Mouse (Mus musculus) 3134 (cell line): ENCODE results near the gene Gm13030.
"Not testable (repeated sequence)": the region's sequence is repeated elsewhere in the genome, so short reads cannot be mapped to it uniquely, and the experiment has no call there.

ENCODE experiments used
- DNase-seq: peaks from one replicate; pipeline ENCODE4 v3.0.0-alpha.2; 2011; ENCODE audit warnings: low spot score; ENCODE audit not compliant: insufficient read length; ENCODE audit errors: extremely low read depth

The Gm13030 gene

DNA sequence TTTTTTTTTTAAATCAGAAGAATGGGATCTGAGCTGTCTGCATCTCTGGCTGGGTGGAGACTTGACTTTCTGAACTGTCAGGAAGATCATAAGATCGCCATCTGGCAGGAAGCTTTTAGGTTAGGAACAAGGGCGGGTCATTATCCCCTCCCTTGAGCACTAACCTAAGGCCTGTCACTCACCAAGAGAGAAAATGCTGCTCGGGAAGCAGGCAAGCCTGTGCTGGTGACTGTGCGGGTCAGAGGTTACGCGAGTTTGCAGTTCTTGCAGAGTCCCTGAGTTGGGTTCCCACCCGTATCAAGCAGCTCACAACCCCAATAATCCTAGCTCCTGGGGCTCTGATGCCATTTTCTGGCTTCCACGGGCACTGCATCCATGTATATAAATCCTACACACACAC lies 5.1 kb downstream of the Gm13030 start:
- DNase-seq: no peak

DNA sequence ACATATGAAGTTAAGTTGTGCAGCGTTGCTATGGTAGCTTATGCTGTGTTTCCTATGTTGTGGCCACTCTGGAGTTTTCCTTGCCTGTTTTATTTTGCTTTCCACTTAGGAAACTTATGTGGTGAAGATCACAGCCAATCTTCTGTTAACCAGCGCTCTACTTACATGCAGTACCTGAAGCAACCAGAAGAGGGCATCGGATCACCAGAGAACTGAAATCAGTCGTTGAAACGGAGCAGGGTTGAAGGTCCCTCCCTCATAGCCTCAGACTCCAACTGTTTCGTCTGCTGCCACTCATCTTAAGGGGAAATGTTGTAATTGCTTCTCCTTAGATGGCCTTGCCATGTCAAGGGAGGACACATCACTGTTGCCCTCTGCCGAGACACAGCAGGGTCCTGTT lies 7.4 kb downstream of the Gm13030 start:
- peak; percentile 61 for DNase-seq

DNA sequence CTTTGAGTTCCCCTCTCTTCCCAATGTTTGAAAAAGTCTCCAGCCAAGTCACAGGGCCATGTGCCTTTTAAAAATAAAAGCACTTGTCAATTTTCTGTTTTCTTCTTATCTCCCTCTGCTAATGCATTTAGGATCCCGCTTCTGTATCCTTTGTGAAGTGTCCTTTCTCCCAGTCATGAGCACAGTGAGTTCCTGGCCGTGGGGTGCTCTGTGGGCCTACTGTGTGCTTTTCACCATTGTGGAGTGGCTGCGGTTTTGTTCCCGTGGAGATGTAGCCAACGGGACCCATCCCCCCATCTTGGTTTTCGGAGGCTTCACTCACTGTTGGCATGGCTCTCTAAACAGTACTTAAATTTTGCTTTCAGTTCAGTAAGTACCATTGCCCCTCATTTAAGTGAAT lies 7.8 kb downstream of the Gm13030 start:
- DNase-seq: no peak

DNA sequence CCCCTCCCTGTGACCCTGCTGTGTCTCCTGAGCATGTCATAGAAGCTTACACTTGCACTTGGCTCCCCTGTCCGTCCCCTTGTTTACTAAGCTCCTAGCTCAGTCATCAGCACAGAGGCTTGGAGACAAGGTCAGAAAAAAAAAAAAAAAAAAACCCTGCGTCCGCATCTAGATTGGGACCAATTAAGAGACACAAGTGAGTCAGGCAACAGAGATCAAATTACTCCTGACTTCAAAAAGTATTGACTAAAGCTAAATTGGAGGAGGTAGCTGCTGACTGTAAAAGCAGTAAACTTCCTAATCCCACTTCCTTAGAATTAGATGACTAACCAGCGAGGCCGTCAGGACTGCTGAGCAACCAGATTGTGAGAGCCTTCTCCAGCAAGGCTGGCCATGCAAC lies 8.7 kb downstream of the Gm13030 start:
- DNase-seq: no peak

DNA sequence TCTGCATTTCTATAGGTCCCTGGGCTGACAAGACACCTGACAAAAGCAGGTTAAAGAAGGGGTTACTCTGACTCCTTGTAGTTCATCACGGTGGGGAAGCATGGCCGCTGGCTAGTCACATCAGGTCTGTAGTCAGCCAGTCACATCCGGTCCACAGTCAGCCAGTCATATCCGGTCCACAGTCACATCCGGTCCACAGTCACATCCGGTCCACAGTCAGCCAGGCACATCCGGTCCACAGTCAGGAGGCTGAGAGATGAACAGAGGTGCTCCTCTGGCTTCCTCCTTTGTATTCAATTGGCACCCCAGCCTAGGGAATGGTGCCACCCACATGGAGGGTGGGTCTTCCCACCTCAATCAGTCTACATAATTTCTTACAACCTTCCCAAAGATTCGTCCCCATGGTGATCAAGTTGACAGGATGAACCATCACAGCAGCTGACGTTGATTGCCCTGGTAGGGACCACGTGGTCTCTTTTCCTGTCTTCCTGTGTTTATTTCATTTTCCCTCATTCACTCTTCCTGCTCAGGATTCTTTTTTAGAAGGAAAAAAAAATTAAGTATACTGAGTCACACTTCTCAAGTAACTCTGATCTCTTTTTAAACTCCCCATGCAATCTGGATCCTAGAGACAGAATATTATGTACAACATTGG lies 10.3 kb downstream of the Gm13030 start, which contains the start of gene Pla2g5:
Gene Pla2g5, minus strand, starts transcription at position 139 of the 655 bp plus-strand sequence.
- DNase-seq: peak; percentile 63

DNA sequence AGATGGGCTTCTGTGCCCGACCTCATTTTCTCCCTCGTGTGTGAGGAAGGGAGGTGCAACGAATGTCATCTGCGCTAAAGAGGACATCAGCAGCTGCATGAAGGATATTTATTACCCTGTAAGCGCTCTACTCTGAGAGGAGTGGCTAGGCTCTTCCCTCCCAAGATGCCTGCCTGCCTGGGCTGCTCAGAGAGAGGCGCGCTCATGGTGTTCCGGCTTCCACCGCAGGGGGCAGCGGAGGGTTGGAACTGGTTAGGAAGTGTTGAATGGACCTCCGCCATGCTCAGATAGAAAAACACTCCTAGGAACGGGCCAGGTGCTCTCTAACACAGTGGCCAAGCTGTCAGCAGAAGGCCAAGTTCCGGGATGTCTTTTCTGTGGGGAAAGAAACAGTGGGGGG lies 14.0 kb downstream of the Gm13030 start:
- DNase-seq: no peak

DNA sequence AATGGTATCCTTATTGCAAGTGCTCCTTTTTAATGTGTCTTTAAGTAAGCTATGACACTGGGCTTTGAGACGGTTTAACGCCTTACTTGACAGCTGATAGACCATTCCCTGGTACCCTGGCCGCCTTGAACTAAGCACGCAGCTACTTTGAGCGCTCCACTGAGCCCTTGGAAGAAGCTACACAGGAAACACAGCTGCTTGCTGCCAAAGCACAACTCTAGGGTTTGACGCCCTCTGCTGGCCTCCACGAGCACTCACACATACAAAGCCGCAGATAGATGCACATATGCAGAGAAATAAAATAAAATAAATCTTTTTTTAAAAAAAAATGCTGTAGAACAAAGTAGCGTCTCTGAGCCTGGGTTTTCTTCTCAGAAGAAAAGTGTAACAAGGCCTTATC lies 14.5 kb downstream of the Gm13030 start:
- no peak for DNase-seq

DNA sequence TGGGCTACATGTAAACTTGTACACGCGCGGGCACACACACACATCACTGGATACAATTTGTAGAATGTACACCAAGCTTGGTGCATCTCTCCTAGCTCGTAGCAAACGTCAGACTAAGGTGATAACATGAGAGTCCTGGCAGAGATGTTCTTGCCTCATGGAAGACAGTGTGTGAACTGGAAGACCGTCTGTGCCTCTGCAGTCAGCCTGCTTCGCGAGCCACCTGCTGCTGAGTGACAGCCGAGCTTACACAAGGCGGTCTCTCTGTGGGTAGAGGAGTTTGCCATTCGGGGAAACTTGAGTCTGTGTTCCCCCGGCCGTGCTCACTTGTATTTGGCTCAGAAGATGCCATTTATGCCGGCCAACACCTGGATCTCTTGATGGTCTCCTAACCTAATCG lies 15.3 kb downstream of the Gm13030 start:
- no peak for DNase-seq

DNA sequence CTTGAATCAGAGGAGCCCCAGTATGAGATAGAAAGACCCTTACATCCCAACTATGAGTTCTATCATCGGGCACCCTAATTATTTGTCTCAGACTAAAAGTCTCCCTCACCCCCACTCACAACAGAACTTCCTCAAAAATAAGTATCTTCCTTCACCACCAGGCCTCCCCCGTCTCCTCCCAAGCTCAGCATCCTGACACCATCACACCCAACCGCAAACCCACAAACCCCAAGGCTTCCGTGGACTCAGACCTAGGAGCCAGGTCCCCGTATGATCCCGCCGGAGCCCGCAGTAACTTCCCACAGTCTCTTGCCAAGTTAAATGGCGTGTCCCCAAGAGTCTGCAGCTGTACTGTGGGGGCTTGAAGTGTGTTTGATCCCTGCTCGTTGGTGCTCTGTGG lies 16.2 kb downstream of the Gm13030 start:
- DNase-seq: no peak

DNA sequence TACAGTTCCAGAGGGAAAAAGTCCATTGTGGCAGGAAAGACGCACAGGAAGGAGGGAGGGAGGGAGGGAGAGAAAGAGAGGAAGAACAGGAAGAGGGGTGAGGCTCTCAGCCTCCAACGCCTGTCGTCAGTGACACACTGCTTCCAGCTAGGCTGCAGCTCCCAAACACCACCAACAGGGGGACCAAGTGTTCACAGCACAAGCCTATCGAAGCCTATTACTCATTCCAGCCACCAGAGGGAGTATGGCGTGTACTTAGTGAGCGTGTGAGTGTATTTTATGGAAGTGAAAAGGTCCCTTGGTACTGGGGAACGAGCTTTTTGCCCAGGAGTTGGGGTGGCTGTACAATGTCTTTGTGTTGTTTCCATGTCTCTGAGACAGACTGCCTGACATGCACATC lies 17.3 kb downstream of the Gm13030 start:
- DNase-seq: peak; percentile 52

DNA sequence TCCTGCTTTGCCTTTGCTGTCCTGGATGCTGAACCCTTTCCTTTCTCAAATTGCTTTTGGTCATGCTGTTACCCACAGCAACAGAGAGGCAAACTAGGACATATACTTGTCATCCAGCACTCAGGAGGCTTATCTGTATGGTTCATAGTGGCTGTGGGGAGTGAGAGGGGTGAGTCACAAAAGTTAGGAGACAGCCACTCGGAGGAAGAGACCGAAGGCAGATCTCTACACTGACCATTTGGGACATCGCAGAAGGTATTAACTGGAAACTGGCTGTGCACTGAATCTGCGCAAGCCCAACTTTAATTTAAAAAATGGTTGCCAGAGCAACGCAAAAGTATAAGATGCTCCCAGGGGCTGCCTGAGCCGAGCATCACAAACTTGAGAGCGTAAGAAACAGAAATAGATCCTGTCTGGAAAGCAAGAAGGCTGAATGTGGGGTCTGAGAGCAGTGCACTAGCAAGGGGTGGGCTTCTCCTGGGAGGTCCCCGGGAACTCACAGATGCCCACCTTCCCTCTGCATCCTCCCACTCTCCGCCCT lies 18.6 kb downstream of the Gm13030 start:
- no peak for DNase-seq

DNA sequence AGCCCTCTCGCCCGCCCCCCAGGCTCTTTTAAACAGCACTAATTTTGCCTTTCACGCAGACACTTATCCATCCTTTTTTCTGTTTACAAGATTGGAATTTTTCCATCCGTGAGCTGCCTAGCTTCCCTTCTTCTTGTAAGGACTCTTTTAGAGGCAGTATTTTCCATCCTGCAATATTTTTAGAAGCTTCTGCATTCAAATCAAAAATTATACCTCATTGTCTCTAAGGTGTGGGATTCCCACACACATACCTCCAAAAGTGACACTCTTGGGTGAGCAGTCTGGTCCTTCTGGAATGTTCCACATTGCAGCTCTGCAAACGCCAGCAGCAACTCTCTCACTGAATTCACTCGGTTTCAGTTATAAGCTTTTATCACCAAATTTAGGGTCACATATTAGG lies 20.8 kb downstream of the Gm13030 start:
- no peak for DNase-seq

DNA sequence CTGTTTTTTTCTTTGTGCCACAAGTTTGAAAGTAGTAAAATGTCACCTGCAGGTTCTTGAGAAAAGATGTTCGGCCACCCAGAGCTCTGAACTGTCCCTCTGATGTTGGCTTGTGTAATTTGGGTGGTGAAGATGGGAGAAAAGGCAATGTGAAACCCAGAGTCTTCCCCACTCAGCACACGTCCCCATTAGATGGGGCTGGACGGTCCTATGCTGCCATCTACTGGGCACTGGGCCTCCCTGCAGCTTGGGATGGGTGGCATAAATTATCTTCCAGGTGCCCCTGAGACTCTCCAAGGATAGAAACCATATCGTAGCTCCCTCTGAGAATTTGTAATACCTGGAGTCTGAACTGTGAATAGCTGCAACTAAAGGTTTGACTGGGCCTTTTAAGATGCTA lies 22.3 kb downstream of the Gm13030 start:
- no peak for DNase-seq

DNA sequence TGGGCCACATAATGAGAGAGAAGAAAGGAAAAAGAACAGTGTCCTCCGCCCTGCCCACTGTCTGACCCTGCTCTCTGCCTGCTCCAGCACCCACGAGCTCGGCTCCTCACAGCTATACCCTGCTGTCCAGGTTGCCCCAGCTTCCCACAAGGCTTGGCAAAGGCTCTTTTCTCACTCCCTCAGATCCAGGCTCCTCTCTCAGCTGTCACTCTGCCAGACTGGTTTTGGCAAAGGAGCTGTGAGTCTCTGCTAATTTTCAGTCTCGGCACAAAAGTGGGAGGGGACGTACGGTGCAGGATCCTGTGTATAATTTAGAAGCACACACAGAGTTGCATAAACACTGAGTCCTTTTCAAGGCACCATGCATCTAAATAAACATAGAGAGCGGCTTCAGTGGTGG lies 32.4 kb downstream of the Gm13030 start:
- no peak for DNase-seq

DNA sequence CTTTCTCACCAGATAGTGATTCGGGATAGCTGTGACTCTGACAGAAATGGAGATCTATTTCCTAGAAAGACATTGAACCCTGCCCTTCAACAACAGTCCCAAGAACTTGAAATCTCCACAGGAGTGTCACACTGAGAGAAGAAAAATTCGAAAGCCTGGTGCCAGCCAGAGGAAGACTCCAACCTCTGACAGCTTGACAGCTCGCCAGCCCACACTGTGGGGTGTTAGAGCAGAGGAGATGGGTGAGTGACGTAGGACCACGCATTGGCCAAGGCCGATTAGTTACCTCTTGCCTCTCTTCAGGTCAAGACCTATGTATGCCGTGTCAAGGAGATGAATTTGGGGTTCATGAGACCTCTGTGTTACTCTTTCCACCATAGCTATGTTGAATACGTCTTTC lies 33.0 kb downstream of the Gm13030 start:
- DNase-seq: no peak

DNA sequence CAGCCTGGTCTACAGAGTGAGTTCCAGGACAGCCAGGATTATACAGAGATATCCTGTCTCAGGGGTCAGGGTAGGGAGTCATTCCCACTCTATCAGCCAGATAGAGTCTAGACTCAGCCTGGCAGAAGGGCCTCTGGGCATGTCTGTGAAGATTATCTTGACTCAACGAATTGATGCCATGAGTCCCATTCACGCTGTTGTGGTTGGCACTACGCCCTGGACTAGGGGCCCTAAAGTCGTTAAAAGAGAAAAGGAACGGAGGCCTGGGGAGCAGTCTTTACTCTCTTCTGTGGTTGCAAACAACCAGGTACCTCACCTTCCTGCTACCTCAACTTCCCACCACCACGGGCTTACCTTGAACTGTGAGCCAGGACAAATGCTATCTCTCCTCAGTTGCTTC lies 34.0 kb downstream of the Gm13030 start:
- DNase-seq: no peak

DNA sequence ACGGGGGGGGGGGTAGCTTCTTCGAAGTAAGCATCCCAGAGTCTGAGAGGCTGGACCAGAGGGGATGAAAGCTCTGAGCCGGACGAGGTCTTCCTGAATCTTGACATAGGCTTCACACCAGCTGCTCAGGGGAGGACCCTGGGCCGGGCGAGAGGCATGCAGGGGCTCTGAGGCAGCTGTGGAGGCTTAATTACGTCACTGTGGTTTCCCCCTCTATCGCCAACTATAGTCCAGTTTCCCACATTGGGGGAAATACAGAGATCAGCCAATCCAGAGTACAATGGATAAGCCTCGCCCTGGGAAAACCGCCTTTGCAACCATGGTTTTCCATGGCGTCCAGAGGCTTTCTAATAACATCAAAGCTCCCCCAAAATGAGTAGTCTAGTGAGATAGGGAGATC lies 46.6 kb downstream of the Gm13030 start:
- DNase-seq: no peak

DNA sequence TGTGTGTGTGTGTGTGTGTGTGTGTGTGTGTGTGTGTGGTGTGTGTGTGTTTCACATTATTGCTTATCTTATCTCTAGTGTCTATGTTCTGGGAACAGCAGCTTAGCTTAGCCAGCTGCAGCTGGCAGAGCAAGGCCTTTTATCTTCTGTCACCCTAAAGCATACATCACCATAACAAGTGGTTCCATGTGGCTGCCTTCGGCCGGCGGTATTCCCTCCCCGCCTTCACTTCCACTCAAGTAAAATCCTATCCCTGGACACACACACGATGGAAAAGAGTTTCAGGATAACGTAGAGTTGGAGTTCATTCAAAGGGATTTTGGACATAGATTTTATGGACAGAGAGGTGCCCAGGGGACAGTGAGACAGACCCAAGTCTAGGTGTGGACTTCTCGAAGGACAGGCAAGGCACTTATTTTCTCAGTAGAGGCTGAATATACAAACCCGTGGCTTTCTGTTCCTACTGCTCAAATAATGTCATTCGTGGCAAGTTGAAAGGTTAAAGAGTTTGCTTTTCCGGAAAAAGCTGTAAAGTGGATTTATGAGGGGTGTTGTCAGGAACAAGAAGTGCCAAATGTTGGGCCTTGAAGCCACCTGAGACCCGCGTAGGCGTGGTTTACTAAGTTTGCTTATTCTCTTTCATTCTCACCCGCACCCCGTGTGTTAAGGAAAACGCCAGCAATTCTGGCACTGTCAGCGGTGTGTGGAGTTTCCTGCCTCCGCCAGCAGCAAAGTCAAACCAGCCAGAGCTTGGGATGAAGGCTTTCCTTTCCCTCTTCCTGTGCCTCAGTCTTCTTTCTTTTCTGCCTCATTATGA lies 47.8 kb downstream of the Gm13030 start:
- DNase-seq: no peak

DNA sequence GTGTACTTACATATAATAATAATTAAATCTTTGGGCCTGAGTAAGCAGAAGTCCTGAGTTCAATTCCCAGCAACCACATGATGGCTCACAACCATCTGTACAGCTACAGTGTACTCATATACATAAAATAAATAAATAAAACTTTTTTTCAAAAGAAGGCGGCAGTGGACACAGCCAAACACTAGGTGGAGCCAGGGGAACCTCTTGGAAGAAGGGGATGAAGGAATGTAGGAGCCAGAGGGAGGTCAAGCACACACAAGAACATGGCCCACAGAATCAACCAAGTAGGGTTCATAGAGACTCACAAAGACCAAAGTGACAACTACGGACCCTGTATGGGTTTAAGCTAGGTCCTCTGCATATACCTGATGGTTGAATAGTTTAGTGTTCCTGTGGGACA lies 49.1 kb downstream of the Gm13030 start:
- DNase-seq: no peak

DNA sequence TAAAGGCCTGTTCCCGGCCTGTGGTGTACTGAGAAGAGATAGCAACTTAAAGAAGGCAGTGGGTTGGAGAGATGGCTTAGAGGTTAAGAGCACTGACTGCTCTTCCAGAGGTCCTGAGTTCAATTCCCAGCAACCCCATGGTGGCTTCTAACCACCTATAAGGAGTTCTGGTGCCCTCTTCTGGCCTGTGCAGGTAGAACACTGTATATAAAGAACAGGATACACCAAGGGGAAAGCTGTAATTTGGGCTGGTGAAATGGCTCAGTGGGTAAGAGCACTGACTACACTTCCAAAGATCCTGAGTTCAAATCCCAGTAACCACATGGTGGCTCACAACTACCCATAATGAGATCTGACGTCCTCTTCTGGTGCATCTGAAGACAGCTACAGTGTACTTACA lies 49.6 kb downstream of the Gm13030 start:
- not testable (repeated sequence) for DNase-seq

DNA sequence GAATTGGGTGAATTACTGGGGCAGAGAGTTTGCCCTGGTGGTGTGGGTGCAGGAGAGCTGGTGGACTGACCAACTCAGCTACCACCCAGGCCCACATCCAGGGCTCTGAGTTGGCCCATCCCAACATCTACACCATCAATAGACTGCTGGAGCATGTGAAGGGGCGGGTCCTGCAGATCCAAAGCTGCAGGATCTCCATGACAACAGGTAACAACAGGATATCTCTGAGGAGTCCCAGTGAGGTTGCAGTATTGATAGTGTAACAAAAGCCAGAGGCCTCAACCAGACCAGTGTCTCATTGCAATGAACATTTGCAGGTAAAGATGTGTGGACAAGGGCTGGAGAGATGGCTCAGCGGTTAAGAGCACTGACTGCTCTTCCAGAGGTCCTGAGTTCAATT lies 52.7 kb downstream of the Gm13030 start:
- no peak for DNase-seq
